Mouse (Mus musculus) naive thymus-derived CD4-positive, alpha-beta T cell, adult 2 months (primary cell): Measurements from ENCODE around the gene Trmt2b.
"Not testable (repeated sequence)": the region's sequence is repeated elsewhere in the genome, so short reads cannot be mapped to it uniquely, and the experiment has no call there.

ENCODE experiments used
- DNase-seq: peaks from one replicate; pipeline ENCODE4 v3.0.0-alpha.2; 2011; ENCODE audit warnings: low read depth

Trmt2b gene

DNA sequence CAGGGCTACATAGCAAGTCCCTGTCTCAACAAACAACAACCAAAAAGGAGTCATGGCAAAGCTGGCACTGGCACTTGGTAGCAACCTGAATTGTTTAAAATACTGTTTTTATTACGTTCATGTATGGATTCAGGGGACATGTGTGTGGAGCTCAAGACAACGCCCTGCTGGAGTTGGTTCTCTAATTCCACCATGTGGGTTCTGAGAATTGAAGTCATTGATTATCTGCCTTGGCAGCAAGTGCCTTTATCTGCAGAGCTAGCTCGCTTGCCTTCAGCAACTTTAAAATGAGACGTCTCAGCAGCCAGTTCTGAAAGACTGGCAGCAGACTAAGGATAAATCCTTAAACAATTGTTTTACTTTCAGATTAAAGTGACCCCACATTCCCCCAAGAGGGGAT, 58.6 kb downstream of the Trmt2b start:
- no peak for DNase-seq

DNA sequence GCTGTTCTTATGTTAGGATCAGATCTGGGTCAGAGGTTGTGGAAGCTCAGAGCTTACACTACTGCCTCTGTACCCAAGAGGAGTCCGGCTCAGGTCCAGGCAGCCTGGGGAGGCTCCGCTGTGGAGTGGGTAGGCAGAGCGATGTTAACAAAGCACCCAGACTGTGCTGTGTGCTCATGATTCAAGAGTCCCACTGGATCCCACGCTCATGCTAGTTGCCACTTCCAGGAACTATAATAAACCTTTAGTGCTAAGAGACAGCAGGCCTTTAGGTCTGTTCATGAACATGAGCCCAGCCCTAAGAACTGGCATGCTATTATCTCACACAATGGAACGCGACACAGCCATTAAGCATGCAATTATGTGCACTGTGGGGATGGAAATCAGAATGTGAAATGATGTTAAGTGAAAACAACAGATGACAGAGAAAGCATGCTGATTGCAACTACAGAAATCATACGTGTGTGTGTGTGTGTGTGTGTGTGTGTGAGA, 65.6 kb downstream of the Trmt2b start:
- no peak for DNase-seq

DNA sequence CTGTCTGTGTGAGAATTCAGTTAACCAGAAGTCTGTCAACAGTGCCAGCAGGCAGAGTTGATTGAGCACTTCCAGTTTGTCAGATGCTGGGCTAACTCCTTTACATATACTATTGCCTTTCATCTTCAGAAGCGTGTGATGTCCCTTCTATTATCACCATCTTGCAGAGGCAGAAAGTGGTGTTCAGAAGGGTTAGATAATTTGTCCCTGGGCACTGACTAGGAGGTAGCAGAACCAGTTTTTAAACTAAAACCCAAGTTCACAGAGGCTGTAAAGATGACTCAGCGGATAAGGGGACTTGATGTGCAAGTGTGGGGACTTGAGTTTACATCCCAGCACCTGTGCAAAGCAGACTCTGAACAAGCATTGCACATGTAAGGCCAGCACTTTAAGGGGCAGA, 68.3 kb downstream of the Trmt2b start:
- no peak for DNase-seq

DNA sequence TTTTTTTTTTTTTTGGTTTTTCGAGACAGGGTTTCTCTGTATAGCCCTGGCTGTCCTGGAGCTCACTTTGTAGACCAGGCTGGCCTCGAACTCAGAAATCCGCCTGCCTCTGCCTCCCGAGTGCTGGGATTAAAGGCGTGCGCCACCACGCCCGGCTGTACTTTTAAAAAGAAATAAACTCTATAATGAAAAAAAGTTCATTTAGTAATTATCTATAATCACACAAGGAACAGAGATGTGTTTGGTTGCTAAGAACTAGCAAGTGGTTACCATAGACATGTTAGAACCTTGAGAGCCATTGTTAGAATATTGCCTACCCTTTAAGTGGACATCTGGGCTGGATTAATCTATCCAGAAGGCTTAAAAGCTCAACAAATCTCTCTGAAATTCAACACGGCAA, 89.6 kb downstream of the Trmt2b start, which contains the start of gene Arl13a:
TSS of gene Arl13a (plus strand) at position 301 of the 400 bp plus-strand sequence.
- not testable (repeated sequence) for DNase-seq

DNA sequence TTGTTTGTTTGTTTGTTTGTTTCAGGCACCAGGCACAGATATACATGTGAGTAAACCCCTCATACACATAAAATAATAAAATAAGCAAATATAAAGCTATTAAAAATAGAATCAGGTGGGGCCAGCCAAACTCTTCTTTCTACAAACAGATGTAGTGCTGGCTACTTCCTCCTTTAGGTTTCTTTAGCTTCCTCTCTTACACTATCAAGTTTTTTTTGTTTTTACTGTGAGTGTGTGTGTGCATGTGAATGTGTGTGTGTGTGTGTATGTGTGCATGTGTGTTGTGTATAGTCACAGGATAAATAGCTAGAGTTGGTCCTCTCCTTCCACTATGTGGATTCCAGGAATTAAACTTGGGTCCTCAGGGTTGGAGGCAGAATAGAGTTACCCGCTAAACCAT, 102.1 kb downstream of the Trmt2b start:
- DNase-seq: no peak
